Mouse (Mus musculus) retina, postnatal 1 day (tissue): Measurements from ENCODE around the gene Pde4b.

ENCODE experiments used
- DNase-seq: peaks from one replicate; pipeline ENCODE4 v3.0.0-alpha.2; 2012

The Pde4b gene

DNA sequence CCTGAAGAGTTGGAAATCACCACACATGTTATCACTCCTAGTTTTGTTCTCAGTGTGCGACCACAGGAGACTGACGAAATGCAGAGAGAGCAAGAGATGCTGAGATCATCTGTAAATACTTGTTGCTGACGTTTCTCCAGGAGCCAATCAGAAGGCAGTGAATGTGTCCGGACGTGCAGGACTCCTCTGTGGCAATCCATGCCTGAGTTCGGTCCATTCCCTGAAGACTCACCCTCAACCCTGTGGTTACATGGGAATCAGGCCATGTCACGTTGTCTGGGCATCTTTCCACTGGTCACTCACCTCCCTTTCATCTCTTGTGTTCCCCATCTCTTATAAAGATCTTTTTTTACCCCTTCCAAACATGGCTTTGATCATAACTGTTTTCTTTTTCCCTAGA, 468.2 kb downstream of the Pde4b start:
- no peak for DNase-seq

DNA sequence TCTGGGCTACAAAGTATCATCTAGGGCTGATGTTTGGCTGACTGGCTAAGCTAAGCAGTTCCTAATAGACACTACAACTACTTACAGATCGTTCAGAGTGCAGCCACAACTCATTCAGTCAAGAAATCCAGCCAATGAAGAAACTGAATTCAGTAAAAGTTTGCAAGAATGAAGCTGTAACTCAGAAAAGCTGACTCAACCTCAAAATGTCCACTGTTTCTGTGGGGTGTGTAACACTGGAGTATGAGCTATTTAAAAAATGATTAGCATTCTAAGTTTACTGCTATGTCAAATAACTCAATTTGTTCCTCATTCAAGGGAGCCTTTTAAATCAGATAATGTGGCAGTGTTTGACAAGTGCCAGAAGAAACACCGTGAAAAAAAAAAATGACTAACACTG, 469.7 kb downstream of the Pde4b start:
- DNase-seq: no peak

DNA sequence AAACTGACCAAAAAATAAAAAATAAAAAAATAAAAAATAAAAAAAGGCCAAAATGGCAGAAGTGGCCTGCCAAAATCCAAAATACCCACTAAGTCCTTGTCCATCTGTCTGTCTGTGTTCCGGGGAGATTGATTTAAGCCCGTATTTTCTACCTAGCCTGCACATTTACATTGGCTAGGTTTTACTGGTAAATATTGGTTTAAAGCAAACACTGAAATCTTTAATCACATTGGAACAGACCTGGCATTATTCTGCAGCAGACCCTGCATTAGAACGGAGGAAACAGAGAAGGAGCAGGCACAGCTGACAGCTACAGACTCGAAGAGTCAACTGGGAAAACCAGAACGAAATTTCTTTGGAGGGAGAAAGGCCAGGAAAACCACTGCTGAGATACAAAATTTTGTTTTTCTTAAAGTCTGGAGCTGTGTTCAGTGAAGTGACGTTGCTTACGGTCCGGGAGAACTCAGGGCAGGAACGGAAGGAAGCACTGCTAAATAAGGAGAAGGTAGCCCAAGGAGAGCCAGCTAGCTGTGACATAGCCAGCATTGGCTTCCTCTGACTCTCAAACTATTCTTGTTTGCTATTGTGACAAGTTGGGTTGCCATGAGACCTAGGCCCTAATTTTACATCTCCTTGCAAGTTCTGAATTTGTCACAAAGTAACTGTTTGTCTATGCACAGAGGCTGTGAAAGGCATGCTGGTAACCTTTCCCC, 470.3 kb downstream of the Pde4b start:
- DNase-seq: no peak

DNA sequence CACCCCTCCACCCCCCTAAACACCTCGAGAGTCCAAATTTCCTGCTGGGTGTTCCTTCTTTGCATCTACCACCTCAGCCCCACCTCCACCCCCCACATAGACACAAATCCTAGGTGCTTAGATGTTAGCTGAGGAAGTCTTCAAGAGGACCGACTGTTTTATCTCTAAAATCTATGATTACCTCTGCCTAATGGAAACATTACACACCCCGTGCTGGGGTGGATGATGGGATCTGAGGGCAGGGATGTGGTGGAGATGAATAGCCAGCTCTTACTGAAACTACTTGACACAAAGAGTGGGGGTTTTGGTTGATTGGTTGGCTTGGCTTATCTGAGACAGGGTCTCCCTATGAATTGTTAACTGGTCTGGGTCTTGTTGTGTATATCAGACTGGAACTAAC, 471.0 kb downstream of the Pde4b start:
- DNase-seq: no peak

DNA sequence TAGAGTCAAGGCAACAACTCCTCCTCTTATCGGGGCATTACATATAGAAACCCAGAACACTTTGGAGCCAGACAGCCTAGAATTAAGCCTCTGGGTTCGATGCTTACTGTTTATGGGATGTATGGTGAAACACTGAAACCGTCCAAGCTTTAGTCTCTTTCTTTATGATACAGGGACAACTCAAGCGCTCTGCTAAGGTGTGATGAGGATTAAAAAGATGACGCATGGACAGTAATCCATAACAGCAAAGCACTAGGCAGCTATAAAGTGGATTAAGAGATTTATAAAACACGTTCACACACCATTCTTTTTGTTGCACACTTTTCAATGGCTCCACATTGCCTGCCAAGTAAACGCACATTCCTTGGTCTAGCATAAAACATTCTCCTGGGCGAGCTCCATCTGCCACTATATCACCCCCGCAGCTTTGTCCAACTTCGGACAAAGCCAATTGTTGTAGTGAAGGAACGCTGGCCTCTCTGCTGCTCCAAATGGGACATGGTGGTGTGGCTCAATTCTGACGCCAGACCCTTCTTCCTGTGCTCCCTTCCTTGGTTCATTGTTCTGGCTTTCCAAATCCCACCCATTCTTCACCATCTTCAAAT, 473.4 kb downstream of the Pde4b start:
- DNase-seq: no peak

DNA sequence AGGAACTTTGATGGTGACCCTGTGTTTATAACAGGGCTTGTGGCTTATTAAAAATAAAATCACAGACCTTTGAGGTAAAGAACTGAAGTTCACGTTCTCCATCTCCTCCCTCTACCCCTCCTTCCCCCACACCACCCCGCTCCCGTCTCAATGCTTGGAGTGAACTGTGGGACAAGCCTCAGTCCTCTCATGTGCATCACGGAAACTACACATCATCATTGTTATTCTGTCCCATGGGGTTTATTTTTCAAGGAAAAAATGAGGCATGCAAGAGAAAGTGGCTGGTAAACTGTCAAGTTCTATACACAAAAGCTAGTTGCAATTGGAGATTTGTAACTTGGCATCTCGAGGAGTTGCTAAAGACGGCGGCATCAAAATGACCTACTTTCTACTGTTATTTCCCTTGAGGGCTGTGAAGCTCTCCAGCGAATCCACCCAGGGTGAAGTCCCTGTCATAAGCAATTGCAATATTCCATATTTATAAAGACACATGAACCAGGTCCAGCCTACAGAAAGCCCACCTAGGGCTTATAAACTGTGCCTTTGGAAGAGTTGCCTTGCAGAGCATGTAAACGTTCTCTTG, 476.0 kb downstream of the Pde4b start:
- peak; percentile 66 for DNase-seq

DNA sequence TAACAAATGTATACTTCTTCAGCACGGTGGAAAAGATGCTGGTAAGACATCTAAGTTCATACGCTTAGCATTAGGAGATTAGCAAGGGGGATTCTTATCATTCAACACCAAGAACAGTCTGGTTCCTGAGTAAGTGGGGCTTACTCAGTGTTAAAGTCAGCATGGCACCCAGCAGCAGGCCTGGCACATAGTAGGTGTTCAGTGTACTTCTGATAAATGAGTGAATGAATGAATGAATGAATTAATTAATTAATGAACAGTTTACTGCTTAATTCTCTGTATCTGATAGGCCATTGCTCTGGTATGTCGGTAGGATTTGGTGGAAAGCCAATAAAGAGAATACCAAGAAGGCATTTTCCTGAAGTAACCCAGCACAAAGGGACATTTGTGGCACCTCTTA, 476.9 kb downstream of the Pde4b start:
- DNase-seq: no peak

DNA sequence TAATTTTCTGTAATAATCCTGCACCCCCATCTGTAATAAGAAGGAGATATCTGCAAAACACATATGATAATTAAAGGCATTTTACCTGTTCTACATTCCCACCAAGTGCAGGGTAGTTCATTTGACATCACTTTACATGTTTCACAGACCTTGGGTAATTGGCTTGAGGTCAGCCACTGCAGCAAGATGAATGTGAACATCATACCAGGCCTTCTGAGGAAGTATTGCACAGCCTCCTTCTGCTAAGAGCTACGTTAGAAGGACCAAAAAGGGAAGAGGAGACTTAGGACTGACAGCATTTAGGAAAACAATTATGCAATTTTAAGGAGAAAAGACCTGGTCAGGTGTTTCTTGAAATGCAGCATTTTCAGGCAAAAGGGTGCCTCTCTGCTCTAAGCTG, 479.1 kb downstream of the Pde4b start:
- DNase-seq: no peak

DNA sequence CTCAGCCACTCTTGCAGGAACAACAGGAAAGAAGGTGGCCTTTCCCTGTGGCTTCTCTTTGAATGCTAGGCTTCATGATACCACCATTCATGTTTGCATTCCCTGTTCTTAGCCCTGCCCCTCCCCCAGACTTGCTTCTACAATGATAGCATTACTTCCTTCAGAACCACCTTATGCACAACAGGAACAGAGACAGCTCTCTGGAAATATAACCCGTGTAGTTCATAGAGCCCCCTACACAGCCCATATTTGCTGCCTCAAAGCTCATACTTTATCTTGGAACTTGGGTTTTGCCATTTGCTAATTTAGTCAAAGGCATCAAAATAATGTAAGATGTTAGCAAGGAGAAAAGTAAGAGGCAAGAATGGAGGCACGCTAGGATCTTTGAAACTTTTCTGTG, 479.8 kb downstream of the Pde4b start:
- DNase-seq: no peak

DNA sequence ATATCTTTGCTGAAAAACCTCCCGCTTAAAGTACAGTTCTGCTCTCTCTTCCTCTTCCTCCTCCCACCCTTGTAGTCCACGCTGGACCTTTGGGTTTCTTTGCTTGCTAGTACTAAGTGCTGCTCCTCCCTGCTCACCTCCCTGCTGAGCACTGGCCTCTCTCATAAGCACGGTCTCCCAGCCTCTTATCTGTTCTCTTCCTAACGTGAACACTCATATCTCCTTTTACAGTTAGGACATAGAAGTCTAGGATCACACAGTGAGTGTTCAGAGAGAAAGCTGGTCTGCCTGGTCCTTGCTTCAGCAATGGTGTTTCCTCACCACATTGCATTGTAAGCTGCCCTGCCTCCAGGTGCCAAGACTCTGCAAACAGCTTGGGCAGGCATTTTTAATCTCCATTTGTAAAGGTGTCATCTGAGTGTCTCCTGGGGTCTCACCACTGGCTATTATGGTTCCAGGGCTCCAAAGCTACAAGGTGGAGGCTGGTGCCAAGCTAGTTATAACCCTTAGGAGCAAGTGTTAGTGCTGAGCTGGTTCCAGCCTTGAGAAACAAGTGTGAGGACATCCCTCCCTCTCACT, 480.4 kb downstream of the Pde4b start:
- no peak for DNase-seq

DNA sequence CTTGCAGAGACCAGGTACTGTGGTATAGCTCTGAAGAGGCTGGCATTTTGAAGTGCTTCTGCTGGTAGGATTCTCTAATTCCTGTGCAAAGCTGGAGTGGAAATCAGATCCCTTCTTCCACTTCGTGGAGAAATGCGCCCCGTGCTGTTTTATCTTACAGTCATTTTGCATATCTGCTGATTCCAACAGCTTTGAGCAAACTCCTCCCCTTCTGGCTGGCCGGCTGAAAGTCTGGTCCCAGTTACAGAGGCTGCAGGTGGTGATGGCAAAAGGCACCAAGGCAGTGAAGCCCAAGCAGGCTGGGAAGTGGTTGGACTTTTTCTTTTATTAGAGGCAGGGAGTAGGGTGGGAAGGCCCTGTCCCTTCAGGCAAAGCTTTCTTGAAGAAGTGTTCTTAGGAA, 481.2 kb downstream of the Pde4b start:
- peak; percentile 34 for DNase-seq

DNA sequence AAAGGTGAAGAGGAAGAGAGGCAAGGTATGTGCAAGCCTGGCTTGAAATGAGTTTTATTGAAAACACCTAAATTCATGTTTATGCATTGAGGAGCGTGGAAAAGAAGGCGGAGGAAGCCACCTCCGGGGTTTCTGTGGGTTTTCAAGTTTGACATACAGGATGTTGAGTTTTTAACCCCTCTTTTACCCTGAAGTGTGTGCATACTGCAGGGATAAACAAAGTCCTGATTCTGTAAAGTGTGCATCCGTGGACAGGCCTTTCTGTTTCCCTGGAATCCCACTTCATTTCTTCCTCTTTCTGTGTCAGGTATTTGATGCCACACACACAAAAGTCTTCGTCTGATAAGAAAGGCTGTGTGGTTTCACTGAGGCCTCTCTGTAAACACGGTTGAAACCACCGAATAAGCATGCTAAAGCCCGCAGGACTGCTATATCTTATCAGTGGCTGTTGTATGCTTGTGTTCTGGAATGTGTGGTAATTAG, 481.8 kb downstream of the Pde4b start:
- DNase-seq: no peak

DNA sequence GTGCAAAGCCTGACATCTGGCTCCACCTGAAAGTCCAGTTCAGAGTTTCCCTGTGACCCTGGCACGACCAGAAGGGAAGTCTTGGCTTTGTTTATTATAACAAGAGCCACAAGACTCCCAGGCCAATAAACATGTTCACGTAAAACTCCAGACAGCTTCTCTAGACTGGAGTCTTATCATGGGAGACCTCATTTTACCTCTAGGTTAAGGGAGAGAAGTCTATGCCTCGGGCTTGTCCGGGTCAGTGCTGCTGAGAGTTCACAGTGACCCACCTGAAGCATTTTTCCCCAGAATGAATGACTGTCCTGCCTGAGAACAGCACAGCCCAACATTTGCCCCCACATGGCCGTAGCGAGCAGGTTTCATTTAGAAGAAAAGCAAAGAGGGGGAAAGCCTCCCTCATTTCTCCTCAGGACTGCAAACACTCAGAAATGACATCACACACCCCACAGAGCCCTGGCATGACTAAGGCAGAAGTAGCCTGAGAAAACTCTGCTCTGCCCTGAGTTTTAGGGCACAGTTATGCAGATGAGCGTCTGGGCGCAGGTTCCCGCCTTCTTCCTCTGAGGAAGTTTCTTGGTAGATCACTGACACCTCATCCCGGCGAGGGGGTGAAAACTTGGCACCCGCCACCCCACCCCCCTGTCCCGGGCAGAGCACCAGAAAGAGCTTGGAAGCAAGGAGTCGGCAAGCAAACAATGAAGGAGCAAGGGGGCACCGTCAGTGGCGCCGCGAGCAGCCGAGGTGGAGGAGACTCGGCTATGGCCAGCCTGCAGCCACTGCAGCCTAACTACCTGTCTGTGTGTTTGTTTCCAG, 482.8 kb downstream of the Pde4b start:
- DNase-seq: peak; percentile 70

DNA sequence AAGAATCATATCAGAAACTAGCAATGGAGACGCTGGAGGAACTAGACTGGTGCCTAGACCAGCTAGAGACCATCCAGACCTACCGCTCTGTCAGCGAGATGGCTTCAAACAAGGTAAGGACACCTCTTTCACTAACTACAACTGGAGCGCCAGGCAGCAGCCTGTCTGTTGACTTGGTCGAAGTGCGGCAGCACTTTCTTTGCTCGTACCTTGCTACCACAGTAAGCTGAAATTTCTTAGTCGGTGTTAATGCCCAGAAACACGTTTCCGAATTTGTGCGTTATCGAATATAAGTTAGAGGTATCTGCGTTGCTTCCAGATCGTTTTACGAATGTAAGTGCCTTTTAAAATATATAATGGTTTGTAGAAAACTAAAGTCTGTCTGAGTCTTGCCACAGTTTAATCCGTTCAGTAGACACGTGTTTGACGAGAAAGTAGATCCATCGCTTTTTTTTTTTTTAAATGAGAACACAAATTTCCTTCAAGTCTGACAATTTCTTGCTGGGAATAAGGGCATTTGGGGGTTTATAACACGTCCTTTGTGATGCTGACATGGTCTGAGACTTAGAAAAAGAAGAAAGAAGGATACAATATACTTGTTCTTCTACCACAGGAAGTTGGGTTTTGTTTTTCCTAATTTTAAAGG, 483.5 kb downstream of the Pde4b start:
- no peak for DNase-seq

DNA sequence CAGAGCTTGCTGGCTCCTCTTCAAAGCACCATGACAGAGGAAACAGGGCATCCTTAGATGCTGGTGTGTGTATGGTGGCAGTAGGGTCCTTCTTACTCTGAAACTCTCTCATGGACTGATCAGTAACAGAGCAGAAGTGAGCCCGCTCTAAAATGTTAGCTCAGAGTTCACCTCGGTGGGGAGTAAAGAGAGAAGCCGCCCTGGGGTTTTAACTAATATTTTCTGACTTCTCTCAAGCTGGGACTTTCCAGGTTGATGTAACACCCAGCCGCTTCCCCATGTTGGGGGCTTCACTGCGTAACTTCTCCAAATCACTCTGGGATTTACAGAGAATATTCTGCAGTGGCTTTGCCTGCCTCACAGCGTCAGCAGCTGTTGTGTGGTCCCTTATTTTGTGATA, 484.7 kb downstream of the Pde4b start:
- DNase-seq: no peak

DNA sequence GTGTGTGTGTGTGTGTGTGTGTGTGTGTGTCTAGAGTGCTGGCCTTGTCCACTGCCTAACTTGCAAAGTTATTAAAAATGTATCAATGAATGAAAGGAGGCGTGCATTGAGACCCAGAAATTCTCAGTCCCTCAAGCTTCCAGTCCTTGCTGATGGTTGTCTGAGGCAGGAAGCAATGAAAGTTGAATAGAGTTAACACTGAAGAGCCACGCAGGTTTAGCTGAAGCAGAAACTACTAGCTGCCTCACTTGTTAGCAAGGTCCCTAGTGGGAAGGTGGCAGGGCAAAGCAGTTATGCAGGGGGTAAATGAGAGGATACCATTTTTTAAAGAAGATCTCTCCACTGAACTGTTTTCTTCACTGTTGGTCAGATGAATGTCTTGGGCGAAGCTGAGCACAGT, 485.2 kb downstream of the Pde4b start:
- DNase-seq: no peak

DNA sequence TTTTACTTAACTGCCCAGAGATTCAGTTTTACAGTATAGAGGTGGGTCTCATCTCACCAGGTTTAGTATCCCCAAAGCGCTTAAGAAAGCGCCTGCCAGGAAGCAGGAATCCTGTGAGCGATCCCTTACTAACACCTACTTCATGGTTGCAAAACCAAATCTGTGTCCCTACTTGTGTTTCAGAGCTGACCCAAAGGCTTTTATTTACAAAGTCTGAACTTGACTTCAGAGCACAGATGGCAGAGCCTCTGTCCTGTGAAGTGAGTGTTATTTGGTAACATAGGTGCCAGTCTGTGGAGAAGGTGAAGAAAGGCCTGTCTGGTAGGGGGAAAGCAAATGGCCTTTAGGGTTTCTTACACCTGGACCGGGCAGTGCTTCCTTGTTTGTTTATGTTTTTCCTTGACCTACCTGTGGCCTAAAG, 486.0 kb downstream of the Pde4b start:
- no peak for DNase-seq

DNA sequence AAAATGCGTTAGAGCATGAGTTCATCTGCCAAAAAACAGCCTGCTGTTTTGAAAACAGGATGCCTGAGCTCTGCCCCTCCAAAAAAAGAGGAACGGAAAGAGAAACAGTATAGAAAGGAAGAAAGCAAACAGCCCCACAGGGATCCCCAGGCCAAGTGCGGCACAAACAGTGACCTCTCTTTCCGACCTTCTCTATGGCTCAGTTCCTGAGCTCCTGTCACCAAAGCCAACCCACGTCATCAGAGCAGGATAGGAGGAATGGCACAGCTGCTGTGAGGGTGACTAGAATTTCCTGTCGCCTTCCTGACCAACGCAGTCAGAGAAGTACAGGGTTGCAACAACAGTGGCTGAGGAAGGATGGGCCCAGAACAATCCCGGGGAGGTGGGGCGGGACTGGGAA, 486.9 kb downstream of the Pde4b start:
- DNase-seq: no peak

DNA sequence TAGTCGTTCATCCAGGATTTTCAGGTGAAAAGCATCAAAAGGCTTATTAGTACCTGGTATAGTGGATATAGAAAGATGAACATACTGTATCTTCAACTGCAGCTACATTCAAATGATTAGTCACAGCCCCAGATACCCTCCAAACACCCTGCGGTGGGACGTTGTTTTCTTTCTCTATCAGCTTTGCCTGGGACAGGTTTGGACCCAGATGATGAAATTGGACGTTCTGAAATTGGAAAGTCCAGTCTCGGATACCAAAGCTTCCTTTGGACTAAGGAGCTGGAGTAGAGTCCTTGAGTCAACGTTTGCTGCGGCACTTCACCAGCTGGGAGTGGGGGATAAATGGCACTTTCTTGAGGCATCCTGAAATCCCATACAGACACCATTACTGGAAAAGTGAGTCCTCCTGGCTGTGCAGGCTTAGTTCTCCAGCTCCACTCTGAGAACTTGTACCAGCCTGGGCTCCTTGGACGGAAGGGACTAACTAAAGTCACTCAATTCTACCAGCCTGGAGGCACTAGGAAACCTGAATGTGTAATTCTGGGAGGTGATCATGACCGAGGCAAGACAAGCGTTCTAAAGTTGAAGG, 487.4 kb downstream of the Pde4b start:
- no peak for DNase-seq

DNA sequence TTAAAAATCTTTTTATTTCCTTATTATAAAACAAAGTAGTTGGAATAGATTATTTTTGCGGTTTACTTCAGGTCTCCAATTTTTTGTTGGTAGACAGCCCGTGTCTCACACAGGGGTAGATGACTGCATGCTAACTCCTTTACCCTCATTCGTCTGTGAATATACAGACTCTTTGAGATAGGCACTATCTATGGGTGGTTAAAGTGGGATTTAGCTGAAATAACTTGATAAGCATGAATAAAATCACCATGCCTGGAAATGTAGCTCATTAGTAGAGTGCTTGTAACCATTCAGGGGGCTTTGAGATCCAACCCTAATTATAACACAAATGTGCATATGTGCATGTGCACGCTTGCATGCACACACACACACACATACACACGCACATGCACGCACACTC, 488.8 kb downstream of the Pde4b start:
- DNase-seq: no peak

DNA sequence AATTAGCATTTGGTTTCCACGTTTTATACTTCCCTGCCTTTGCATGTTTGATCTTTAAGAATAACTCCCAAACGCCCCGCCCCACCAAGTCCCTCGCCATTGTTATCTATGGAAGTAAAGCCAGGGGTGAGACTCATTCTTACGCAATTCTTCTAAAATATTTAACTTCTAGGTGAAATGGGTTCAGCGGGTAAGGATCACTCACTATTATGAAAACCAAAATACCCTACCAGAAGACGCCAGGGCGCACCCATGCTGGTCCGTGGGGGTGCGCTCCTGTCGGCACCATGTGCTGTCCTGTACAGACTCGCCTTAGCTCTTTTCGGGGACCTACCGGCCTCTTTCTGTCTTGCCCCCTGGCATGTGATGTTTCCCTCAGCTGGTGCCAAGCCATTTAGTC, 490.3 kb downstream of the Pde4b start:
- DNase-seq: no peak

DNA sequence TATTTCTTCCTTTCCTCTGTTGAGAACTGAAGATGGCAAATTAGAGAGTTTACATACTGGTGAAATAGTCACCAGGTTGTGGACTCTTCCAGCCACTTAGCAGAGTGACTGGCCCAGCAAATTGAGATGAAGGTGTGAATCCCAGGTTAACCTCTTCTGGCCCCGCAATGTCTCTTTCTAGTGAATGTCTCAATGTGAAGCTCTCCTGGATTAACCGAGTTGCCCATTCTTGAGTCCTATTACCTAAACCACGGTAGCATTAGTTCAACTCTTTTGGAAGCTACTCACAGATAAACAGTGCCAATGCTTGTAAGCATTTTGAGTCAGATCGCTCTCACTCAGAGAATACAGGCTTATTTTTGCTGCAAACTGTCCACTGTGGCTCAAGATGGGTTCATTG, 491.7 kb downstream of the Pde4b start:
- no peak for DNase-seq
